In the genomic region with DNA sequence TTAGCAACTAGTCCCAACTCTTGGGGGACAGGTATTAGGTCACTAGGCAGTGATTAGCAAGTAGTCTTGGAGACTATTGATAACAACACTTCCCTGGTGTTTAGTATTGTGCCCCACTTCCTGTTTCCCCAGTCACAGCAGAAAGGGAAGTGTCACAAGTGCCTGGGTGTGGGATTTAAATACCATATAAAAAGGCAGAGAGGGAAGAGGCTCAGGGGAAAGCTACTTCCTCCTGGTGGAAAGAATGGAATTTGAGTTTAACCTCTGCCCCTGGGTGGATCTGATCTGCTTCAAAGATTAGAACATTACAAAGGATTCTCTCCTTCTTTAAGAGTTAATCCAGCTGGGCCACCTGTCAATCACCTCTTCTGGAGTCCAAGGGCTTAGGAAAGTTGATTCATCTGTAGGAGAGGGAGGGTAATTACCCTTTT, we compare ENCODE assay signal across 8 mouse cellular contexts. TPM values are rescaled to one million over a fixed set of nuclear protein-coding genes. Genes with fewer than 3 reads are reported as not detected.
DNase-seq lines count a peak whose midpoint lies in the region; ATAC-seq and TF ChIP-seq lines count a peak whose summit lies in the region.

No protein-coding gene starts in this region.

- no peak overlapping the region for H3K9ac ChIP-seq in lung, embryonic 14.5 days
- H3K9ac ChIP-seq in liver, embryonic 11.5 days (ENCODE audit: low read depth, low read length), result 0 out of 2 replicates have a peak overlapping the region, but pooled peaks have one; percentile 7
- no peak overlapping the region for H3K9ac ChIP-seq in stomach, embryonic 14.5 days (replicated peaks; ENCODE audit: low read depth, low read length)

- peak; percentile 33 for DNase-seq in lung, embryonic 14.5 days
- no peak for DNase-seq in lung, postnatal 14 days
- DNase-seq in embryo, embryonic 9.5 days (ENCODE audit: extremely low spot score), result peak; percentile 42
- no peak for DNase-seq in liver, embryonic 11.5 days (ENCODE audit: low spot score)
- no peak for DNase-seq in cerebellum, adult 9-10 months
- DNase-seq in cerebellum, adult 11-12 months, result no peak
- DNase-seq in adipocyte (ENCODE audit: low spot score), result no peak

- H3K9me3 ChIP-seq in lung, embryonic 14.5 days (ENCODE audit: low read depth, low read length), result no peaks in the 10 kb centered on the region
- H3K9me3 ChIP-seq in liver, embryonic 11.5 days (ENCODE audit: control insufficient read depth, low read length), result no peaks in the 10 kb centered on the region
- H3K9me3 ChIP-seq in stomach, embryonic 14.5 days (ENCODE audit: control insufficient read depth, low read depth, low read length), result no peaks in the 10 kb centered on the region

- H3K4me1 ChIP-seq in lung, embryonic 14.5 days (ENCODE audit: insufficient read depth), result 0 out of 2 replicates have a peak, but pooled peaks cover 1% of the 10 kb centered on the region
- peaks cover 45% of the 10 kb centered on the region for H3K4me1 ChIP-seq in liver, embryonic 11.5 days (replicated peaks; ENCODE audit: control insufficient read depth, insufficient read depth, low read length)
- H3K4me1 ChIP-seq in stomach, embryonic 14.5 days (ENCODE audit: control insufficient read depth, insufficient read depth, low read length), result 0 out of 2 replicates have a peak, but pooled peaks cover under 1% of the 10 kb centered on the region

- no peak overlapping the region for H3K4me3 ChIP-seq in lung, embryonic 14.5 days (ENCODE audit: low read depth, low read length)
- no peak overlapping the region for H3K4me3 ChIP-seq in liver, embryonic 11.5 days (ENCODE audit: low read depth, low read length)
- no peak overlapping the region for H3K4me3 ChIP-seq in stomach, embryonic 14.5 days (ENCODE audit: low read depth, low read length)

- peak overlapping the region; percentile 54; the same call in 1 of the 2 replicates for H3K27ac ChIP-seq in lung, embryonic 14.5 days (ENCODE audit: low read depth)
- H3K27ac ChIP-seq in liver, embryonic 11.5 days (ENCODE audit: low read depth, low read length), result peak overlapping the region; percentile 57
- peak overlapping the region; percentile 74 for H3K27ac ChIP-seq in stomach, embryonic 14.5 days (ENCODE audit: low read length)

- H3K36me3 ChIP-seq in lung, embryonic 14.5 days (ENCODE audit: insufficient read depth), result no peaks in the 10 kb centered on the region
- H3K36me3 ChIP-seq in liver, embryonic 11.5 days (ENCODE audit: control insufficient read depth, insufficient read depth, low read length), result no peaks in the 10 kb centered on the region
- no peaks in the 10 kb centered on the region for H3K36me3 ChIP-seq in stomach, embryonic 14.5 days (ENCODE audit: control insufficient read depth, insufficient read depth, low read length)

- H3K27me3 ChIP-seq in lung, embryonic 14.5 days (ENCODE audit: insufficient read depth, low read length), result no peaks in the 10 kb centered on the region
- no peaks in the 10 kb centered on the region for H3K27me3 ChIP-seq in liver, embryonic 11.5 days (replicated peaks; ENCODE audit: control insufficient read depth, insufficient read depth, low read length)
- H3K27me3 ChIP-seq in stomach, embryonic 14.5 days (ENCODE audit: control insufficient read depth, insufficient read depth, low read length), result no peaks in the 10 kb centered on the region

- no peak for ATAC-seq in lung, embryonic 14.5 days (ENCODE audit: insufficient read depth)
- no peak for ATAC-seq in liver, embryonic 11.5 days (replicated peaks; ENCODE audit: low FRiP score)
- no peak for ATAC-seq in stomach, embryonic 14.5 days (ENCODE audit: insufficient number of reproducible peaks, insufficient read depth, low FRiP score, low read depth)

- no peak overlapping the region for H3K4me2 ChIP-seq in lung, embryonic 14.5 days
- H3K4me2 ChIP-seq in liver, embryonic 11.5 days, result no peak overlapping the region
- no peak overlapping the region for H3K4me2 ChIP-seq in stomach, embryonic 14.5 days (replicated peaks; ENCODE audit: low read depth, low read length)

- TF ChIP-seq CTCF in lung, embryonic 14.5 days (IDR thresholded peaks at IDR 0.05; ENCODE audit: low read depth), result no peak

RNA-seq across cellular contexts. Expression of a gene that starts 12.3 kb away (rescaled TPM):
- 15.3 and 16.1 TPM in 2 replicates for polyA plus RNA-seq in lung, embryonic 14.5 days (2014; fragmentation: Nextera tagmentation; extraction: Ambion mirVana)
- polyA plus RNA-seq in liver, embryonic 11.5 days (2014; fragmentation: Nextera tagmentation; extraction: Ambion mirVana), result 9.7 and 10.6 TPM in 2 replicates
- 16.9 and 18.9 TPM in 2 replicates for polyA plus RNA-seq in stomach, embryonic 14.5 days (2014; fragmentation: Nextera tagmentation; extraction: Ambion mirVana)

RNA-seq across cellular contexts. Expression of a gene that starts 26.6 kb away (rescaled TPM):
- 0.55 and 0.64 TPM in 2 replicates for polyA plus RNA-seq in lung, embryonic 14.5 days (2014; fragmentation: Nextera tagmentation; extraction: Ambion mirVana)
- 0.57 and 1.5 TPM in 2 replicates for polyA plus RNA-seq in liver, embryonic 11.5 days (2014; fragmentation: Nextera tagmentation; extraction: Ambion mirVana)
- polyA plus RNA-seq in stomach, embryonic 14.5 days (2014; fragmentation: Nextera tagmentation; extraction: Ambion mirVana), result 2.0 and 2.5 TPM in 2 replicates

RNA-seq across cellular contexts. Expression of a gene that starts 43.0 kb away (rescaled TPM):
- polyA plus RNA-seq in lung, embryonic 14.5 days (2014; fragmentation: Nextera tagmentation; extraction: Ambion mirVana), result 99.1 and 103 TPM in 2 replicates
- polyA plus RNA-seq in liver, embryonic 11.5 days (2014; fragmentation: Nextera tagmentation; extraction: Ambion mirVana), result 99.3 and 108 TPM in 2 replicates
- polyA plus RNA-seq in stomach, embryonic 14.5 days (2014; fragmentation: Nextera tagmentation; extraction: Ambion mirVana), result 63.8 and 68.4 TPM in 2 replicates

RNA-seq across cellular contexts. Expression of a gene that starts 51.6 kb away (rescaled TPM):
- polyA plus RNA-seq in lung, embryonic 14.5 days (2014; fragmentation: Nextera tagmentation; extraction: Ambion mirVana), result 0.21 and 0.85 TPM in 2 replicates
- polyA plus RNA-seq in liver, embryonic 11.5 days (2014; fragmentation: Nextera tagmentation; extraction: Ambion mirVana), result 1.1 and 1.6 TPM in 2 replicates
- polyA plus RNA-seq in stomach, embryonic 14.5 days (2014; fragmentation: Nextera tagmentation; extraction: Ambion mirVana), result 0.94 and 1.2 TPM in 2 replicates

Comparison
In these comparisons a context has a peak if more than half of its experiments do, and no peak if none do; other contexts are left out.
1. DNase-seq: peak in lung, embryonic 14.5 days (single experiment) and embryo, embryonic 9.5 days (single experiment); none in lung, postnatal 14 days (single experiment), liver, embryonic 11.5 days (single experiment), cerebellum, adult 9-10 months (single experiment), cerebellum, adult 11-12 months (single experiment) and adipocyte (single experiment).
2. Peak in every context shown above with its lines, with median percentiles within 50 percentile points of each other: H3K27ac ChIP-seq.